Mouse (Mus musculus): ENCODE measurements around the gene Kdm5b. TPM values are rescaled to one million over a fixed set of nuclear protein-coding genes. Genes with fewer than 3 reads are reported as not detected.

Kdm5b gene
- polyA plus RNA-seq, 1 experiment = not detected

GRCm38 (mm10) chr1:134636245-134636644, 76.3 kb downstream of the Kdm5b start:
- WGBS = 59% methylated on average over 3 of the region's 3 CpGs
- Histone ChIP-seq H3K4me3 (ENCODE audit: insufficient read depth, low read depth, low read length) (no peak overlapping the region), H3K4me1 (ENCODE audit: control insufficient read depth, insufficient read depth, low read length) (peaks cover 8% of the 10 kb centered on the region), H3K27ac (ENCODE audit: insufficient read depth, low read depth, low read length) (no peak overlapping the region)
- no peak for TF ChIP-seq CTCF (IDR thresholded peaks at IDR 0.05; ENCODE audit: insufficient read depth, low read depth, low read length)

DNA sequence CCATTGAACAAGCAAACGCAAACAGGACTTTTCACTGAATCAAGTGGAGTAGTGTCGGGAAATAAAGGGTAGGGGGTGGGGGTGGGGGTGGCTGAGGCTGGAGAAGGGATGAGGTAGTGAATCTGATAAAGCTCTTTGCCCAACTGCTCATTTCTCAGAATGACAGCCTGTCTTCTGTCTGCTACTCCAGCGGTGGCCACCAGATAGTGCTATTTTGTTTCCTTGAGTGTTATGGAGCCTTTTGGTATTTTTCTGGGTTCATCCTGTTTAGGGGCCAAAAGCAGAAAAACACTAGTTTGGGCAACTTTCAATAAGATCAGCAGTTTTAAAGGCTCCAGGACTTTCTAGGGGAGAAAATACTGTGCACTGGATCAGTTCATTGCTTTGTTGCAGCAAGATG, 76.7 kb downstream of the Kdm5b start:
- Histone ChIP-seq H3K4me3 (ENCODE audit: insufficient read depth, low read depth, low read length) (no peak overlapping the region), H3K4me1 (ENCODE audit: control insufficient read depth, insufficient read depth, low read length) (peaks cover 8% of the 10 kb centered on the region), H3K27ac (ENCODE audit: insufficient read depth, low read depth, low read length) (no peak overlapping the region)
- 8% methylated on average over 3 of the region's 3 CpGs for WGBS
- no peak for TF ChIP-seq CTCF (IDR thresholded peaks at IDR 0.05; ENCODE audit: insufficient read depth, low read depth, low read length)
- no peak for TF ChIP-seq POLR2A (IDR thresholded peaks at IDR 0.05; ENCODE audit: insufficient read depth, low read depth, low read length)

- H3K4me3 ChIP-seq (ENCODE audit: insufficient read depth, low read depth, low read length) = no peak overlapping the region
- TF ChIP-seq CTCF (IDR thresholded peaks at IDR 0.05; ENCODE audit: insufficient read depth, low read depth, low read length) (no peak), POLR2A (IDR thresholded peaks at IDR 0.05; ENCODE audit: insufficient read depth, low read depth, low read length) (no peak)
- no peak overlapping the region for H3K27ac ChIP-seq (ENCODE audit: insufficient read depth, low read depth, low read length)
- H3K4me1 ChIP-seq (ENCODE audit: control insufficient read depth, insufficient read depth, low read length) = peaks cover 8% of the 10 kb centered on the region
- WGBS = 10% methylated on average over 3 of the region's 3 CpGs
These were observed 78.1 kb downstream of the Kdm5b start for GRCm38 (mm10) chr1:134638041-134638440.

DNA sequence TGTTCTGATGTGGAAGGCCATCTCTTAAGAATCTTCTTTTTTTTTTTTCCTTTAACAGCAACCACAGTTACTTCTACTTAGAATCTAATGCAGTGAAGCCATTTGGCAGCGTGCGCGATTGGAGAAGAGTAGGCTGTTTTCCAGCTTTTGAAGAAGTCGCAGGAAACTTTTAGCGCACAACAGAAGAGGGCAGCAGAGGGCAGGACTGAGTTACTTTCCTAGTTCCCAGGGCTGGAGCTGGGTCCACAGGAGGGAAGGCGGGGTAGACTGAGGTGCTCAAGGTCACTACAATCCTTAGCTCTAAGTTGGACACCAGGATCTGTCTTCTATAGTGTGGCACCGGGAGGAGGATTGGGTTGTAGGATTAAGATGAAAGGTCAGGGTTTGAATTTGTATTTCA, 78.6 kb downstream of the Kdm5b start:
- WGBS = 14% methylated on average over 7 of the region's 7 CpGs
- Histone ChIP-seq H3K4me3 (ENCODE audit: insufficient read depth, low read depth, low read length) (no peak overlapping the region), H3K27ac (ENCODE audit: insufficient read depth, low read depth, low read length) (no peak overlapping the region), H3K4me1 (ENCODE audit: control insufficient read depth, insufficient read depth, low read length) (peaks cover 8% of the 10 kb centered on the region)
- TF ChIP-seq CTCF (IDR thresholded peaks at IDR 0.05; ENCODE audit: insufficient read depth, low read depth, low read length) = peak; percentile 59
- TF ChIP-seq POLR2A (IDR thresholded peaks at IDR 0.05; ENCODE audit: insufficient read depth, low read depth, low read length) = no peak

- WGBS = 39% methylated on average over 6 of the region's 6 CpGs
These were observed 79.5 kb downstream of the Kdm5b start for GRCm38 (mm10) chr1:134639460-134639859.

GRCm38 (mm10) chr1:134641507-134641906, 81.5 kb downstream of the Kdm5b start:
- H3K4me1 ChIP-seq (ENCODE audit: control insufficient read depth, insufficient read depth, low read length) = peaks cover 14% of the 10 kb centered on the region
- H3K27ac ChIP-seq (ENCODE audit: insufficient read depth, low read depth, low read length) = no peak overlapping the region
- 35% methylated on average over 3 of the region's 3 CpGs for WGBS
- H3K4me3 ChIP-seq (ENCODE audit: insufficient read depth, low read depth, low read length) = no peak overlapping the region
- TF ChIP-seq POLR2A (IDR thresholded peaks at IDR 0.05; ENCODE audit: insufficient read depth, low read depth, low read length) = no peak
- no peak for TF ChIP-seq CTCF (IDR thresholded peaks at IDR 0.05; ENCODE audit: insufficient read depth, low read depth, low read length)

More at GRCm38 (mm10) chr1:134639460-134639859, 79.5 kb downstream of the Kdm5b start:
- H3K4me3 ChIP-seq (ENCODE audit: insufficient read depth, low read depth, low read length) = no peak overlapping the region
- peaks cover 8% of the 10 kb centered on the region for H3K4me1 ChIP-seq (ENCODE audit: control insufficient read depth, insufficient read depth, low read length)
- TF ChIP-seq POLR2A (IDR thresholded peaks at IDR 0.05; ENCODE audit: insufficient read depth, low read depth, low read length) (no peak), CTCF (IDR thresholded peaks at IDR 0.05; ENCODE audit: insufficient read depth, low read depth, low read length) (no peak)
- H3K27ac ChIP-seq (ENCODE audit: insufficient read depth, low read depth, low read length) = no peak overlapping the region

- peaks cover 18% of the 10 kb centered on the region for H3K4me1 ChIP-seq (ENCODE audit: control insufficient read depth, insufficient read depth, low read length)
- no peak overlapping the region for H3K4me3 ChIP-seq (ENCODE audit: insufficient read depth, low read depth, low read length)
- no peak overlapping the region for H3K27ac ChIP-seq (ENCODE audit: insufficient read depth, low read depth, low read length)
- TF ChIP-seq CTCF (IDR thresholded peaks at IDR 0.05; ENCODE audit: insufficient read depth, low read depth, low read length) (no peak), POLR2A (IDR thresholded peaks at IDR 0.05; ENCODE audit: insufficient read depth, low read depth, low read length) (no peak)
- WGBS = 85% methylated on average over 6 of the region's 6 CpGs
These were observed 83.7 kb downstream of the Kdm5b start for GRCm38 (mm10) chr1:134643702-134644101.

DNA sequence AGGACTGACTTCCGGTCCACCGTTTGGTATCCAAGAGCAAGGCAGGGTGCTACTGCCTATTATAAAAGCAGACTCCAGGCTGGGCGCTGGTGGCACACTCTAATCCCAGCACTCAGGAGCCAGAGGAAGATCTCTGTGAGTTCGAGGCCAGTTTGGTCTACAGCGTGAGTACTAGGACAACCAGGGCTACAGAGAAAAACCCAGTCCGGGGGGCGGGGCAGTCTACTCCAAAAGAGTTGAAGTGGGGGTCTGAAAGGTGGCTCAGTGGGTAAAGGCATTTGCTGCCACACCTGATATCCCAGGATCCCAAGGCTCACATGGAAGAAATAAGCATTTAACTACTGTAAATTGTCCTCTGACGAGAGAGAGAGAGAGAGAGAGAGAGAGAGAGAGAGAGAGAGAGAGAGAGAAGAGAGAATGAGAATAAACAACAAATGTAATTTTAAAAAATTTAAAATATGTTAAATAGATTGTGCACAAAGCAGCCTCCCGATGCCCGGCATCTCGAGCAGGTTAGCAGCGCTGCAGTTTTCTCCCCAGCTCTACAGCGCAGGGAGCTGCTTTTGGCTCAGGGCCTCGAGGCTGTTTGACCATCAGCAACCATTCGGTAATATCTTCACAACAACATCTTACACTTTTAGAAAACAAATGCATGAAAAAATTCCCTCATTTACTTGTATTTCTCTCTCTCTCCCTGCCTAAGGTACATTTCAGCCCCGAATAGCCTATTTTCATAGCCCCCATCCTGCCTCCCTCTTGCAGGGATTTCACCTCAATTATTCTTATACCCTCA, 85.6 kb downstream of the Kdm5b start:
- TF ChIP-seq CTCF (IDR thresholded peaks at IDR 0.05; ENCODE audit: insufficient read depth, low read depth, low read length) = no peak
- TF ChIP-seq POLR2A (IDR thresholded peaks at IDR 0.05; ENCODE audit: insufficient read depth, low read depth, low read length) = no peak
- WGBS = 28% methylated on average over 16 of the region's 16 CpGs
- Histone ChIP-seq H3K27ac (ENCODE audit: insufficient read depth, low read depth, low read length) (no peak overlapping the region), H3K4me3 (ENCODE audit: insufficient read depth, low read depth, low read length) (peak overlapping the region; percentile 48; the same call in 1 of the 2 replicates), H3K4me1 (ENCODE audit: control insufficient read depth, insufficient read depth, low read length) (peaks cover 16% of the 10 kb centered on the region)

DNA sequence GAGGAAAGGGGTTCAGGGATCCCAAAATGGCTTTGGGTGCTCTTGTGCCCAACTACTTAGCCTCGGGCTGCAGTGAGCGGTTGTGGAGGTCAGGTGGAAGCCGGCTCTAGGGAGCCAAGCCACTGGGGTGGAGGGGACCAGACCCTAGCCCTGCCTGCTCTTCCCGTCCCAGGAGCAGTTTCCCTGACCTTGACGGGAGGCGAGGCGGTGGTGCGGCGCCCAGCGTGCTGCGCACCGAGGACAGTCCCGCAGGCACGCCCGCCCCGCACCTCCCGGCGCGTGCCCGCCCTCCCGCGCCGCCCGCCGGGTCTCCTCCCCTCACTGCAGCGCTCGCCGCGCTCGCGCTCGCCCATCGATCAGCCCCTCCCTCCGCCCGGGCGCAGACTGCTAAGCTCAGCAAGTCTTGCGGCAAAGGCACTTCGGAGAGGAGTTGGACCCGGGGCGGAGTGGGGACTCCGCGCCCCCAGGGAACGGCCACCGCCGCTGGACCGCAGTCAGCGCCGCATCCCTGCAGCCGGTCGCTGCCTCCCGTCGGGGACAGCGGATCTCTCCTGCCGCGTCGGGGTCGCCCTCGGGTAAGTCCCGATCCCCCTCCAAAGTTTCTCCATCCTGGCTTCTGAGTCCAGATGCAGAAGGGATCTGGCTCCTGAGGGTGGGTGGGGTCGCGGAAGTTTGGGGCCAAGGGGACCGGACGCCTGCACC, 86.4 kb downstream of the Kdm5b start, which contains the start of gene Syt2:
Syt2 (plus strand) TSS at position 417 of the 702 bp plus-strand sequence.
- Histone ChIP-seq H3K4me1 (ENCODE audit: control insufficient read depth, insufficient read depth, low read length) (peaks cover 18% of the 10 kb centered on the region), H3K27ac (ENCODE audit: insufficient read depth, low read depth, low read length) (no peak within 1 kb of the TSS), H3K4me3 (ENCODE audit: insufficient read depth, low read depth, low read length) (peak within 1 kb of the TSS; percentile 48)
- TF ChIP-seq CTCF (IDR thresholded peaks at IDR 0.05; ENCODE audit: insufficient read depth, low read depth, low read length) = no peak
- no peak for TF ChIP-seq POLR2A (IDR thresholded peaks at IDR 0.05; ENCODE audit: insufficient read depth, low read depth, low read length)
- under 1% methylated on average over 63 of the region's 63 CpGs for WGBS

Measured in olfactory bulb, adult 2 months (tissue).